Mouse (Mus musculus): ENCODE measurements around the gene Ints7. TPM values are rescaled to one million over a fixed set of nuclear protein-coding genes. Genes with fewer than 3 reads are reported as not detected.

The Ints7 gene
- polyA plus RNA-seq, 1 experiment from 2014 or later, result 25.7 TPM

DNA sequence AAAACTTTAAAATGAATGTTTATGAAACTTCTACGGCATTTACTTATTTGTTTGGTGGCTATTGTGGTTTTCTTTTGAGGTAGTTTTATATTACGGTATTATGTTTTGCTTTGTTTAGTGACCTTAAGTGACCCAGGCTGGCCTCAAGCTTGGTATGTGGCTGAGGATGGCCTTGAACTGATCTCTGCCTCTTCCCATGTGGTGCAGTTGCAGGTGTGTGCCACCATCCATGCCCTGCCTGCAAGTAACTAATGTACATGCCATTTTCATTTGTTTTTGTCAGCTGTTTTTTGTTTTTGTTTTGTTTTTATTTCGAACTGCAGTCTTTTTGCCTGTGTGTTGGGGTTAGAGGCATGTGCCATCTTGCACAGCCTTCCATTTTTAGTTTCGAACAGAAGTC lies 6.2 kb downstream of the Ints7 start:
- ATAC-seq (no peak), DNase-seq (ENCODE audit: low read depth, low spot score) (no peak)
- no peak for TF ChIP-seq CTCF (IDR thresholded peaks at IDR 0.05)
- POLR2A ChIA-PET, result interaction anchor here (0.7 kb wide), 1 partner anchor 136 kb away, joined by 5 read pairs; the partner anchor contains the start of gene Lpgat1
- no peaks in the 10 kb centered on the region for H3K27me3 ChIP-seq
- in situ Hi-C loops (cut with MboI; ENCODE audit: low pct_unique_long_range_greater_than_20kb), result no loop called here
- CTCF ChIA-PET, result interaction anchor here (9.7 kb wide), 1 partner anchor 238 kb away, joined by 70 read pairs; the partner anchor contains the start of gene Nek2

DNA sequence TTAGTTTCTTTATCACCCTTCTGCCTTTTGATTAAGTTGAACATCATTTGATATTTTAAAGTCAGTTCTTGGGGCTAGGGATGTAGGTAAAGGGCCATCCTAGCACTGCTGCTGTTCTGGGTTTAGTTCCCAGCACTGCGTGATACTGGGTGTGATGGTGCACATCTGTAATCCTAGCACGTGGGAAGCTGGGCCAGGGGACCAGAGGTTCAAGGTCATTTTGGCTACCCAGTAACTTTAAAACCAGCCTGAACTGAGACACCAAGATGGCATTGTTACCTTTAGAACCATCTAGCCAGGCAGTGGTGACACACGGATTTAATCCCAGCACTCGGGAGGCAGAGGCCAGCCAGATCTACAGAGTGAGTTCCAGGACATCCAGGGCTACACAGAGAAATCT lies 8.4 kb downstream of the Ints7 start:
- H3K27me3 ChIP-seq, result no peaks in the 10 kb centered on the region
- ChIA-PET CTCF (interaction anchor here (9.7 kb wide), 1 partner anchor 236 kb away, joined by 70 read pairs; the partner anchor contains the start of gene Nek2), POLR2A (no interaction called here)
- DNase-seq (ENCODE audit: low read depth, low spot score) (no peak), ATAC-seq (no peak)
- in situ Hi-C loops (cut with MboI; ENCODE audit: low pct_unique_long_range_greater_than_20kb), result no loop called here
- TF ChIP-seq CTCF (IDR thresholded peaks at IDR 0.05), result no peak

DNA sequence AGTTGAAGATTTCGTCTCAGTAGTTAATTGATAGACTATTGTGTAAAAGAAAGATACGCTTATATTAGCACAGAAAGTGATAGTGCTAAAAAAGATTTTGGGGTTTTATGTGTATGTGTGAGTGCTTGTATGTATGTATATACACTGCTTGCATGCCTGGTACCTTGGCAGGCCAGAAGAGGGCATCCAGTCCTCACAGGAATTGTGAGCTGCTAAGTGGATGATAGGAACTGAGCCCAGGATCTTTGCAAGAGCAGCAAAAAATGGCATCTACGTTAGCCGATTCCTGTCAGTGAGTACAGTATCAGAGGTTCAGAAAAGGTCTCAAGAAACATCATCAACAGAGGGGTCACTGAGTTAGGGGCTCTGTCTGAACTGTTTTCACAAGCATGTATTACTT lies 9.0 kb downstream of the Ints7 start:
- ChIA-PET CTCF (interaction anchor here (9.7 kb wide), 1 partner anchor 235 kb away, joined by 70 read pairs; the partner anchor contains the start of gene Nek2), POLR2A (no interaction called here)
- no peak for TF ChIP-seq CTCF (IDR thresholded peaks at IDR 0.05)
- DNase-seq (ENCODE audit: low read depth, low spot score) (no peak), ATAC-seq (no peak)
- in situ Hi-C loops (cut with MboI; ENCODE audit: low pct_unique_long_range_greater_than_20kb), result no loop called here
- H3K27me3 ChIP-seq, result no peaks in the 10 kb centered on the region

DNA sequence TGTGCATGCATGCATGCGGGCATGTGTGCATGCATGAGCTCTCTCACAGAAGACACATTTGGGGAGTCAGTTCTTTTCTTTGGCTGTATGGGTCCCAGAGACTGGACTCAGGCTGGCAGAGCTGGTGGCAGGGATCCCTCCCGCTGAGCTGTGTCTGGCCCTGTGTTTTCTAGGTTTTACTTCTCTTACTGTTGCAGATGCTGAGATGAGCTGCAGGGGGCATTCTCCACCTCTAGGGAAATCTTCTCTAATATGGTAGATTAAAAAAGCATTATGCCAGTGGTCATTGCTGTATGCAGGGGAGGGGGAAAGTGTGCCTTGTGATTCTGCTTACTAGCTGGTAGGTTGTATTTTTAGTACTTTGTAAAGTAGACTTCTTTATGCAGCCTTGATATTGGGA lies 10.3 kb downstream of the Ints7 start:
- POLR2A ChIA-PET, result interaction anchor here (1.1 kb wide), 1 partner anchor 8 kb away, joined by 4 read pairs; no protein-coding TSS in a partner anchor
- no peaks in the 10 kb centered on the region for H3K27me3 ChIP-seq
- in situ Hi-C loops (cut with MboI; ENCODE audit: low pct_unique_long_range_greater_than_20kb), result loop anchor here (5.0 kb wide), 2 partner anchors 137 to 232 kb away; no protein-coding TSS in a partner anchor
- no peak for ATAC-seq
- TF ChIP-seq CTCF (IDR thresholded peaks at IDR 0.05), result peak; percentile 39
- CTCF ChIA-PET, result interaction anchor here (0.7 to 9.7 kb wide), 9 partner anchors 9 to 234 kb away, joined by 3 to 70 read pairs (median 4); partner anchors contain the start of genes Dtl, Ints7, Lpgat1 and Nek2
- DNase-seq (ENCODE audit: low read depth, low spot score), result no peak

DNA sequence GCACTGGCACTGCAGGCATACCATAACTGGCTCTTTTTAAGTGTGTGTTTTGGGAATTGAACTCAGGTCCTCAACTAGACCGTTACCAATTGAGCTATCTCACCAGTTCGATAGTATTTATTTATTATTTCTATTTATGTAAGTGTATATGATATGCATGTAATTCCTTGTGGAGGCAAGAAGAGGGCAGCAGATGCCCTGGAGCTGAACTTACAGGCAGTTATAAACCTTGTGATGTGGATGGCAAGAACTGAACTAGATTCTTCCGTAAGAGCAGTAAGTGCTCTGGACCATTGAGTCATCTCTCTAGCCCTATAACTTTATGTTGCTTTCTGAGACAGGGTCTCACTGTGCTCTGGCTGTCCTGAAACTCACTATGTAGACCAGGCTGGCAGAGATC lies 11.6 kb downstream of the Ints7 start:
- DNase-seq (ENCODE audit: low read depth, low spot score) (no peak), ATAC-seq (no peak)
- POLR2A ChIA-PET, result no interaction called here
- no peaks in the 10 kb centered on the region for H3K27me3 ChIP-seq
- CTCF ChIA-PET, result interaction anchor here (0.6 to 9.7 kb wide), 8 partner anchors 8 to 232 kb away, joined by 3 to 70 read pairs (median 5); partner anchors contain the start of genes Dtl, Ints7 and Nek2
- TF ChIP-seq CTCF (IDR thresholded peaks at IDR 0.05), result peak; percentile 59
- in situ Hi-C loops (cut with MboI; ENCODE audit: low pct_unique_long_range_greater_than_20kb), result loop anchor here (5.0 kb wide), 2 partner anchors 135 to 230 kb away; no protein-coding TSS in a partner anchor

DNA sequence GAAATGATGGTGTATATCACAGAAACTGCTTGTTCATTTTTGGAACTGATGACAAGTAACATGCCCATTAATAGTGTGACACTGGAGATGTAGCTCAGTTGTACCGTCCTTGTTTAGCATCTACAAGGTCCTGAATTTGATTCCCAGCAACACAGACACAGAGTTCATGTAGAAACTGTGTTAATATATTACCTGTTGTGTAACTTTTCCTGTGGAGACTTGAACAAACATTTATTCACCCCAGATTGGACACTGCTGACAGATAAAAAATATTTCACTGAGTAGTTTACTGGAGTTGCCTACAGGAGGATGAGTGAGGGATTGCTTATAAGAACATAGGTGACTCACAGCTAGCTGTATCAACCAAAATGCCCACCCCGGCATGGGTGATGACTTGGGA lies 13.3 kb downstream of the Ints7 start:
- in situ Hi-C loops (cut with MboI; ENCODE audit: low pct_unique_long_range_greater_than_20kb), result loop anchor here (5.0 kb wide), 2 partner anchors 134 to 229 kb away; no protein-coding TSS in a partner anchor
- H3K27me3 ChIP-seq, result no peaks in the 10 kb centered on the region

DNA sequence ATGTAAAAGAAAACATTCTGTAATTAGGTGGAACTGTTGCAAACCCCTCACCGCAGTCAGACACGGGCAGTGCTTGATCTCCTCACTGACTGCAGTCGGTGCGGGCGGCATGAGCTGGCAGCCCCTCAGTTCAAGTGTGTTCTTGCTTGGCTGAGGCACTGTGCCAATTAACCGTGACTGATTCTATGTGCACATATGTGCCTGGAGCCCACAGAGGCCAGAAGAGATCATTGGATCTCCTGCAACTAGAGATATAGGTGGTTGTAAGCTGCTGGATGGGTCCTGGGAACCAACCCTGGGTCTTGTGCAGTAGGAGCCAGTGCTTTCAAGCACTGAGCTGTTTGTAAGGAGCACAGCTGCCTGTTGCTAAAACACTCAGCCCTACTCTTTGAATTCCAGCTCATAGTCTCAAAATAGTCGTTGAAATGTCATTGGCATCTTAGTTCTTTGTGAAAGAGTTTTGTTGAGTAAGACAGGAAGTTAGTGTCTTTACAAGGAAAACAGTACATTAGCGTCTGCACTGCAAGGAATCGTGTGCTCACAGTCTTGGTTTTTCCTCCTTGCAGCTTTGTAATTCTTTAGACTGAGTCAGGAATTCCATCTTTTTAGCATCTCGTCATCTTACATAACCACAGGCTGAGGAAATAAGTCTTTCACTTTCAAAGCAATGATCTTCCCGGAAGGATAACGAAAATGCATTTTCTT lies 16.7 kb downstream of the Ints7 start:
- no peak for TF ChIP-seq CTCF (IDR thresholded peaks at IDR 0.05)
- ChIA-PET POLR2A (interaction anchor here (0.7 kb wide), 1 partner anchor 11 kb away, joined by 3 read pairs; no protein-coding TSS in a partner anchor), CTCF (interaction anchor here (1.0 to 4.1 kb wide), 3 partner anchors 15 to 385 kb away, joined by 3 to 22 read pairs (median 3); partner anchors contain the start of genes Dtl and Ints7)
- DNase-seq (ENCODE audit: low read depth, low spot score) (no peak), ATAC-seq (no peak)
- H3K27me3 ChIP-seq, result no peaks in the 10 kb centered on the region
- in situ Hi-C loops (cut with MboI; ENCODE audit: low pct_unique_long_range_greater_than_20kb), result no loop called here

More for the DNA sequence above, 13.3 kb downstream of the Ints7 start:
- ATAC-seq, result no peak
- ChIA-PET CTCF (interaction anchor here (0.8 to 2.2 kb wide), 5 partner anchors 9 to 229 kb away, joined by 3 to 10 read pairs (median 3); no protein-coding TSS in a partner anchor), POLR2A (no interaction called here)
- DNase-seq (ENCODE audit: low read depth, low spot score), result no peak
- no peak for TF ChIP-seq CTCF (IDR thresholded peaks at IDR 0.05)

DNA sequence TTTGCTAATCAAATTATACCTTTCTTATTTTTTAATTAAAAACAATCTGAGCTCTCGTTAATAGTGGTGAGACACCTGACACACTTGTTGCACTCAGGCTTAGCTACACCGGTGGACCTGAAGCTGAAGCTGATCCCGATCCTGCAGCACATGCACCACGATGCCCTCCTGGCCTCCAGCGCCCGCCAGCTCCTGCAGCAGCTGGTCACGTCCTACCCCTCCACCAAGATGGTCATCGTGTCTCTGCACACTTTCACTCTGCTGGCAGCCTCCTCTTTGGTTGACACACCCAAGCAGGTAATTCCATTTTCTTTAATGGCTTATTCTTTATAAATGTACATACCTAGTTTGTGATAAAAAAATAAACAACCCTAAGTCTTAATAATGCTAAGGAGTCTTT lies 20.6 kb downstream of the Ints7 start:
- in situ Hi-C loops (cut with MboI; ENCODE audit: low pct_unique_long_range_greater_than_20kb), result no loop called here
- DNase-seq (ENCODE audit: low read depth, low spot score) (no peak), ATAC-seq (no peak)
- no peak for TF ChIP-seq CTCF (IDR thresholded peaks at IDR 0.05)
- POLR2A ChIA-PET, result no interaction called here
- no peaks in the 10 kb centered on the region for H3K27me3 ChIP-seq
- CTCF ChIA-PET, result interaction anchor here (1.2 to 2.9 kb wide), 3 partner anchors 9 to 222 kb away, joined by 3 to 9 read pairs (median 5); no protein-coding TSS in a partner anchor

DNA sequence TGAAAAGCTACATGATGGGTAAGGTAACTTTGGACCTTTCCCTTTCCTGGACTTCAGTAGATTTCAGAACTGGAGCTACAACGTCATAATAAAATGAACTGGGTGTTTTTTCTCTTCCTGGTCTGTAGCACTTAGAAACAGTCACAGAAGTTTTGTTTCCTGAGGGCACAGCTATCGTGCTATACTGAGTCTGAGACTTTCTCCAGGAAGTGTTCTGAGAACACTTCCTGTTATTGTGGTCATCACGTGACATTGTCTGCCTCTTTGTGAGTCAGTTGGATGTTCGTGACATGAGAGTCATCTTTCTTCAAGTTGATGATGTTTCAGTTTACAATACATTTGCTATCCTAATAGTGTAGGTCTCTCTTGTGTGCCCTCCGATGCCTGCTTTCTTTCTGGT lies 23.8 kb downstream of the Ints7 start:
- CTCF ChIA-PET, result no interaction called here
- in situ Hi-C loops (cut with MboI; ENCODE audit: low pct_unique_long_range_greater_than_20kb), result no loop called here
- no peak for DNase-seq (ENCODE audit: low read depth, low spot score)
- POLR2A ChIA-PET, result interaction anchor here (1.1 kb wide), 1 partner anchor 10 kb away, joined by 3 read pairs; no protein-coding TSS in a partner anchor
- TF ChIP-seq CTCF (IDR thresholded peaks at IDR 0.05), result no peak
- H3K27me3 ChIP-seq, result no peaks in the 10 kb centered on the region
- ATAC-seq, result no peak

DNA sequence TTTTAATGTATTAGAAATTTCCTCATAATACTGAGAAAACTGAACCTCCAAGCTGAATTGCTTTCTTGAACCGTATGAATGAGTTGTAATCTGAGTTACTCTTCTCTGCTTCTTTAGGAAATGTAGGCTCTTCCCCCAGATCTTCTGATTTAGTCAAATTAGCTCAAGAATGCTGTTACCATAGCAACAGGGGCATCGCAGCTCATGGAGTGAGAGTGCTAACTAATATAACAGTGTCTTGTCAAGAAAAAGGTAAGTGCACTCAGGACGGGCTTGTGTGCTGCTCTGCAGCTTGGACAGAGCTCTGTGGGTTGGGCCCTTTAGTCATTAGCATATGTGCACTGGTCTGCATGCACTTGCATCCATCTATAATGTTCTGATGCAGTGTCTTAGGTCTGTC lies 29.3 kb downstream of the Ints7 start:
- no peak for ATAC-seq
- H3K27me3 ChIP-seq, result no peaks in the 10 kb centered on the region
- TF ChIP-seq CTCF (IDR thresholded peaks at IDR 0.05), result no peak
- no peak for DNase-seq (ENCODE audit: low read depth, low spot score)
- in situ Hi-C loops (cut with MboI; ENCODE audit: low pct_unique_long_range_greater_than_20kb), result no loop called here
- ChIA-PET POLR2A (interaction anchor here (0.5 to 1.2 kb wide), 2 partner anchors 115 to 182 kb away, joined by 3 to 5 read pairs; no protein-coding TSS in a partner anchor), CTCF (interaction anchor here (1.1 to 1.9 kb wide), 3 partner anchors 9 to 14 kb away, joined by 4 to 5 read pairs (median 4); no protein-coding TSS in a partner anchor)

All from Patski (cell line).